Mouse (Mus musculus) liver, embryonic 12.5 days (tissue): ENCODE measurements around the gene Hira. TPM values are rescaled to one million over a fixed set of nuclear protein-coding genes. Genes with fewer than 3 reads are reported as not detected.
A peak's percentile ranks its signal among the peaks of the same experiment; 100 is the strongest.
"Not testable (repeated sequence)": the region's sequence is repeated elsewhere in the genome, so short reads cannot be mapped to it uniquely, and the experiment has no call there.

Experiments
- ATAC-seq: fragments of 200-750 bp; cut with Nextera tagmentation; 2 replicates; pipeline ENCODE4 v1.8.0; 2017; ENCODE audit warnings: moderate number of reproducible peaks, mild to moderate bottlenecking, moderate library complexity
- H3K27ac ChIP-seq: fragments of 300-500 bp; sonication (generic); 2 replicates; pipeline ENCODE4 v1.5.1; 2016; ENCODE audit warnings: mild to moderate bottlenecking
- H3K27me3 ChIP-seq: fragments of 300-500 bp; sonication (generic); replicated peaks from 2 replicates; pipeline ENCODE4 v1.6.1; 2016; ENCODE audit warnings: mild to moderate bottlenecking, moderate library complexity
- H3K36me3 ChIP-seq: fragments of 300-500 bp; sonication (generic); 2 replicates; pipeline ENCODE4 v1.6.1; 2016; ENCODE audit warnings: mild to moderate bottlenecking, moderate library complexity
- H3K4me1 ChIP-seq: fragments of 300-500 bp; sonication (generic); 2 replicates; pipeline ENCODE4 v1.6.1; 2016
- H3K4me2 ChIP-seq: fragments of 300-500 bp; sonication (generic); 2 replicates; pipeline ENCODE4 v1.6.1; 2016; ENCODE audit warnings: mild to moderate bottlenecking, moderate library complexity
- H3K4me3 ChIP-seq: fragments of 300-500 bp; sonication (generic); 2 replicates; pipeline ENCODE4 v1.5.1; 2016; ENCODE audit warnings: mild to moderate bottlenecking, moderate library complexity
- H3K9ac ChIP-seq: fragments of 300-500 bp; sonication (generic); 2 replicates; pipeline ENCODE4 v1.6.1; 2016; ENCODE audit warnings: mild to moderate bottlenecking, moderate library complexity
- H3K9me3 ChIP-seq: fragments of 300-500 bp; sonication (generic); replicated peaks from 2 replicates; pipeline ENCODE4 v1.6.1; 2016; ENCODE audit warnings: mild to moderate bottlenecking, moderate library complexity
- WGBS: fragments of 180-500 bp; shearing (Covaris S2); methylation state at CpG from one replicate; pipeline ENCODE4 v1.1.7; 2016; ENCODE audit not compliant: insufficient replicate concordance; 5-methylcytosine and 5-hydroxymethylcytosine counted together
- polyA plus RNA-seq: library from polyadenylated mRNA; unstranded; fragments of >200 nt; fragmentation: Nextera tagmentation; extraction: Ambion mirVana; gene quantifications from 2 replicates; pipeline ENCODE4 v1.2.1, GENCODE M21; 2016

Gene Hira
- 13.6 and 15.2 TPM in 2 replicates for polyA plus RNA-seq

- no peaks in the 10 kb centered on the region for H3K9me3 ChIP-seq
- H3K4me1 ChIP-seq = peaks cover 42% of the 10 kb centered on the region
- H3K36me3 ChIP-seq = peaks cover 57% of the 10 kb centered on the region
- peak within 1 kb of the TSS; percentile 96 for H3K4me2 ChIP-seq
- WGBS = under 1% methylated on average over 88 of the region's 93 CpGs
- peak within 1 kb of the TSS; percentile 93 for H3K4me3 ChIP-seq
- ATAC-seq = peak; percentile 92
- no peaks in the 10 kb centered on the region for H3K27me3 ChIP-seq
- peak within 1 kb of the TSS; percentile 92 for H3K9ac ChIP-seq
- peak within 1 kb of the TSS; percentile 98 for H3K27ac ChIP-seq
These were observed at the start of gene Hira, which contains the start of gene Mrpl40 for GRCm38 (mm10) chr16:18876442-18877308. Hira (plus strand) TSS chr16:18877037. Mrpl40 (minus strand) TSS chr16:18876862.

DNA sequence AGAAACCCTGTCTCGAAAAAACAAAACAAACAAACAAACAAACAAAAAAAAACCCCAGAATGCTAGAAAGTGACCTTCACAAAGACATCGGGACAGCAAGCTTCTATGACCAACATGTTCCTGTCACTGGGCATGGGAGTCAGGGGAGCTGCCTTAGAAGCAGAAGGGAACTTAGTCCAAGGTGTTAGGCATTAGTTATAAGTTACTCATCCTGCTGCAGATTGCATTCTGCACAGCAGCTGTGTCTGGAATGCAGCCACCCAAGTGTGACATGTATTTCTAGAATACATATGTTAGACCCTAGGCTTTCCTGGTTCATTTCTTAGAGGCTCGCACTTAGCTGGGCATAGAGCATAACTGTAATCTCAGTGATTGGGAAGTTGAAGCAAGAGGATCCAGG lies 48.2 kb upstream of the Hira start:
- no peak for ATAC-seq
- Histone ChIP-seq H3K9me3 (no peaks in the 10 kb centered on the region), H3K4me3 (no peak overlapping the region), H3K27ac (no peak overlapping the region), H3K27me3 (no peaks in the 10 kb centered on the region), H3K9ac (no peak overlapping the region), H3K4me1 (no peaks in the 10 kb centered on the region), H3K4me2 (no peak overlapping the region), H3K36me3 (peaks cover 97% of the 10 kb centered on the region)
- 84% methylated on average over 3 of the region's 3 CpGs for WGBS

GRCm38 (mm10) chr16:18829102-18829501 lies 47.7 kb upstream of the Hira start:
- Histone ChIP-seq H3K4me2 (no peak overlapping the region), H3K4me1 (no peaks in the 10 kb centered on the region), H3K27me3 (no peaks in the 10 kb centered on the region), H3K27ac (no peak overlapping the region), H3K4me3 (no peak overlapping the region), H3K9me3 (no peaks in the 10 kb centered on the region), H3K36me3 (peaks cover 97% of the 10 kb centered on the region), H3K9ac (no peak overlapping the region)
- ATAC-seq = no peak
- 84% methylated on average over 6 of the region's 6 CpGs for WGBS

DNA sequence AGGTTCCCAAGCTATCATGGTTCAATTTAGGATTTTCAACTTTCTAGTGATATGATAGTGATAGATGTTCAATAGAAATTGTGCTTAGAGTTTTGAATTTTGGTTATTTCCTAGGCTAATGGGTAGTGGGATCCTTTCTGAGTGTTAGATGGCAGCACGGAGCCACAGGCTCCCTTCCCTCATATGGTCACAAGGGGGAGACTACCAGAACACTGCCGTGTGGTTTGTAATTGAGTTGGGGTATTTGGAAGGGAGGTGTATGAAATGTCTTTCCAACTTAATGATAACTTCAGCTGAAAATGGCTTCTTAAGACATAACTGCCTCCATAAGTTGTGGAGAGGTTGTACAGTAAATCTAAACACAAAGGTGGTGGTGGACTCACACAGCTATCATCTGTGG lies 43.4 kb upstream of the Hira start:
- 67% methylated on average over 2 of the region's 2 CpGs for WGBS
- peaks cover 73% of the 10 kb centered on the region for H3K36me3 ChIP-seq
- H3K27me3 ChIP-seq = no peaks in the 10 kb centered on the region
- H3K4me3 ChIP-seq = no peak overlapping the region
- no peak overlapping the region for H3K4me2 ChIP-seq
- H3K27ac ChIP-seq = no peak overlapping the region
- H3K9ac ChIP-seq = no peak overlapping the region
- ATAC-seq = no peak
- peaks cover 15% of the 10 kb centered on the region for H3K4me1 ChIP-seq
- no peaks in the 10 kb centered on the region for H3K9me3 ChIP-seq

DNA sequence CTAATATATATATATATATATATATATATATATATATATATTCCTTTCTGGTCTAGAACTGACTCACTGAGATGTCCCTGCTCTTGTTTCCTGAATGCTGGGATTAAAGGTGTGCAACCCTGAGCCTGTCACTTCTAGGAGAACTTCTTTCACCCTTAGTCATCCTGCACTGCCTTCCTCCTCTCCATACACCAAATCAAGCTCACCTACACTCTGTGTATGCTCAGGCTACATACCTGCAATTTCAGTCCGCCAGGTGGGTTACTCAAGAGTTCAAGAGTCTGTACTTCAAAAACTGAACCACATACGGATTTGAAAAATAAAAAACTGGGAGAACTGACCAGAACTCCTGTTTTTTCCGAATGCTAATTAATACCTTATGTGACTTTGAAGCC lies 40.8 kb upstream of the Hira start:
- ATAC-seq = peak; percentile 22
- 26% methylated on average over 3 of the region's 3 CpGs for WGBS
- peaks cover 15% of the 10 kb centered on the region for H3K4me1 ChIP-seq
- H3K27me3 ChIP-seq = no peaks in the 10 kb centered on the region
- peak overlapping the region; percentile 89 for H3K4me3 ChIP-seq
- H3K27ac ChIP-seq = peak overlapping the region; percentile 85
- no peaks in the 10 kb centered on the region for H3K9me3 ChIP-seq
- peak overlapping the region; percentile 85 for H3K4me2 ChIP-seq
- peak overlapping the region; percentile 93 for H3K9ac ChIP-seq
- H3K36me3 ChIP-seq = peaks cover 65% of the 10 kb centered on the region

DNA sequence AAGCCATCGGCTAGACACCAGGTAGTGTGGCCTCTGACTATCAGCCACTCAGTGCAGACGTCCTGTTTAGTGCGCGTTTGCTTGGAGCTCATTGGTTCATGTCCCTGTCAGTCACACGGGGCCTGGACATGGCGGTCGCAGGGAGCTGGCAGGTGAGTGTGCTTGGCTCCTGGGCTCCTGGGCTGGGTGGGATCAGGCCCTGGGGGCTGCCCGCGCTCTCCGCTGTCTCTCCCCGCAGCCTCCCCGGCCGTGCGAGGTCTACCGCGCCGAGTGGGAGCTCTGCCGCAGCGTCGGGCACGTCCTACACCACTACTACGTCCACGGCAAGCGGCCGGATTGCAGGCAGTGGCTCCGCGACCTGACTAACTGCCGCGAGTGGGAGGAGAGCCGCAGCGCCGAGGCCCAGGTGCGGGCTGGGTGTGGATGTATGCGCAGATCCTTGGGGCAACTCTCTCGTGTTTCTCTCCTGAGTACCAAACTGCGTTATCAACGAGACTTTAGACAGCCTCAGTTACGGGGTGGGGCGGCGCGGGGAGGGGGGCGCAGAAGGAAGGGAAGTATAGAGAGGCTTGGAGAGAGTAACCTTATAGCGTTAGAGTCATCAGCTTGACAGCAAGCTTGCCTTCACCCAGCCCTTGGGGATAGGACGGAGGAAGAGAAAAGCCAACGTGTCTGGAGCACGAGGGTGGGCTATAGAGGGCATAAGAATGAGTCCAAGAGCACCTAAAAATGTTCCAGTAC lies 40.2 kb upstream of the Hira start, which contains the start of the genes 2510002D24Rik and Gm28539:
2510002D24Rik (plus strand) TSS at position 111 of the 741 bp plus-strand sequence.
Gm28539 (plus strand) TSS at position 117 of the 741 bp plus-strand sequence.
- H3K27ac ChIP-seq = peak within 1 kb of the TSS; percentile 85
- peak; percentile 98 for ATAC-seq
- no peaks in the 10 kb centered on the region for H3K9me3 ChIP-seq
- peaks cover 62% of the 10 kb centered on the region for H3K36me3 ChIP-seq
- WGBS = under 1% methylated on average over 46 of the region's 46 CpGs
- no peaks in the 10 kb centered on the region for H3K27me3 ChIP-seq
- H3K4me3 ChIP-seq = peak within 1 kb of the TSS; percentile 89
- H3K4me2 ChIP-seq = peak within 1 kb of the TSS; percentile 85
- peak within 1 kb of the TSS; percentile 93 for H3K9ac ChIP-seq
- peaks cover 15% of the 10 kb centered on the region for H3K4me1 ChIP-seq

- no peak overlapping the region for H3K4me3 ChIP-seq
- no peaks in the 10 kb centered on the region for H3K27me3 ChIP-seq
- H3K9ac ChIP-seq = no peak overlapping the region
- WGBS = 88% methylated on average over 4 of the region's 4 CpGs
- H3K4me2 ChIP-seq = no peak overlapping the region
- H3K36me3 ChIP-seq = peaks cover 45% of the 10 kb centered on the region
- peaks cover 15% of the 10 kb centered on the region for H3K4me1 ChIP-seq
- no peak for ATAC-seq
- no peaks in the 10 kb centered on the region for H3K9me3 ChIP-seq
- H3K27ac ChIP-seq = no peak overlapping the region
These were observed 38.5 kb upstream of the Hira start for GRCm38 (mm10) chr16:18838346-18838745.

GRCm38 (mm10) chr16:18846301-18846820 lies 30.5 kb upstream of the Hira start:
- H3K4me3 ChIP-seq = no peak overlapping the region
- 0 out of 2 replicates have a peak, but pooled peaks cover under 1% of the 10 kb centered on the region for H3K36me3 ChIP-seq
- ATAC-seq = no peak
- H3K9ac ChIP-seq = no peak overlapping the region
- H3K27me3 ChIP-seq = no peaks in the 10 kb centered on the region
- WGBS = 70% methylated on average over 15 of the region's 15 CpGs
- no peak overlapping the region for H3K4me2 ChIP-seq
- no peak overlapping the region for H3K27ac ChIP-seq
- no peaks in the 10 kb centered on the region for H3K9me3 ChIP-seq
- no peaks in the 10 kb centered on the region for H3K4me1 ChIP-seq

GRCm38 (mm10) chr16:18849521-18850190 lies 27.2 kb upstream of the Hira start:
- H3K4me3 ChIP-seq, H3K36me3 ChIP-seq, H3K9me3 ChIP-seq, H3K27me3 ChIP-seq, ATAC-seq, H3K27ac ChIP-seq, H3K4me1 ChIP-seq, H3K4me2 ChIP-seq, H3K9ac ChIP-seq: not testable (repeated sequence)
- 81% methylated on average over 16 of the region's 17 CpGs for WGBS

DNA sequence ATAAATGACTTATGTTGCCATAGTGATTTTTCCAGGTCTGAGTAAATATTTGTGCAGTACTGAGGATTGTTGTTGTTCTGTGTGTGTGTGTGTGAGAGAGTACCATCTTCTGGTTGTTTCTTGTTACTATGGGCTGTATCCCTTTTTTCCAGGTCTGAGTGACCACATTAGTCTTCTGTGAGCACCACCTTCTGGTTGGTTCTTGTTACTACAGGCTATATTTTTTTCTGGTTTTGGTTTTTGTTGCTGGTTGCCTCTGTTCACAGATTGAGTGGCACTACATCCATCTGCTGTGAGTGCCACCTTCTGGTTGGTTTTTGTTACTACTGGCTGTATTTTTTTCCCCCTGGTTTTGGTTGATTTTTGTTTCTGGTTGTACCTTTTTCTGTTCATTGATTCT lies 18.3 kb upstream of the Hira start:
- no peaks in the 10 kb centered on the region for H3K36me3 ChIP-seq
- H3K9ac ChIP-seq = no peak overlapping the region
- no peaks in the 10 kb centered on the region for H3K4me1 ChIP-seq
- no peak overlapping the region for H3K4me3 ChIP-seq
- no peak overlapping the region for H3K4me2 ChIP-seq
- no peak overlapping the region for H3K27ac ChIP-seq
- H3K27me3 ChIP-seq = no peaks in the 10 kb centered on the region
- no peak for ATAC-seq
- peaks cover 5% of the 10 kb centered on the region; the same call in 1 of the 2 replicates for H3K9me3 ChIP-seq

DNA sequence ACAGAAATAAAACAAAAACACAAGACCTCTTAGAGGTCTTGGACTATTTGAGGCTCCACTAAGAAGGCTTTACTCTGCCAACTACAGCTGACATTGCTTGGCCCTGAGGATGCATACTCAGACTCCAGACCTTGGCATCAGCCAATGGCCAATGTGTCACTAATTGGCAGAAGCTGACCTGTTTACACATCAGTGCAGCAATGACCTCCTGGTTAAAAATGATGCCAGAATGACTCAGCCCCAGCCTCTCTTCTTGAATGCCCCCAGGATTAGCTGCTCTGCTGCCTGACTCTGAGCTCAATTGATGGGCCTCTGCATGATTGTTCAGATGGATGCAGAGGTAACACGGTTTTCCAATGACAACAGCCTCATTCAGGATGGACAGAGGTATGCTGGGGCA lies 16.7 kb upstream of the Hira start:
- Histone ChIP-seq H3K4me1 (no peaks in the 10 kb centered on the region), H3K27ac (no peak overlapping the region), H3K9me3 (peaks cover 5% of the 10 kb centered on the region; the same call in 1 of the 2 replicates), H3K4me2 (no peak overlapping the region), H3K36me3 (no peaks in the 10 kb centered on the region), H3K27me3 (no peaks in the 10 kb centered on the region), H3K4me3 (no peak overlapping the region), H3K9ac (no peak overlapping the region)
- no peak for ATAC-seq
- WGBS = 49% methylated on average over 1 of the region's 1 CpGs
